18 mouse cellular contexts compared by ENCODE assay signal in genomic region chr10:75293288-75293687, GRCm38 (mm10). TPM values are rescaled to one million over a fixed set of nuclear protein-coding genes. Genes with fewer than 3 reads are reported as not detected.
DNase-seq lines count a peak whose midpoint lies in the region; ATAC-seq and TF ChIP-seq lines count a peak whose summit lies in the region.
"Had no signal": no experiment of that assay in that cellular context is flagged by ENCODE, and none has a peak within 500 bp of the region (broad histone marks: within the 10 kb centered on the region; RNA-seq: fewer than 3 reads in every experiment).

No protein-coding gene starts in this region.

- no peak overlapping the region for H3K4me2 ChIP-seq in liver, embryonic 11.5 days
- H3K4me2 ChIP-seq in liver, embryonic 12.5 days, result no peak overlapping the region
- H3K4me2 ChIP-seq: embryonic facial prominence, embryonic 12.5 days; forebrain, embryonic 13.5 days; forebrain, embryonic 15.5 days had no signal

- H3K9me3 ChIP-seq in heart, embryonic 10.5 days, result no peaks in the 10 kb centered on the region
- H3K9me3 ChIP-seq in liver, embryonic 11.5 days (ENCODE audit: control insufficient read depth, low read length), result no peaks in the 10 kb centered on the region
- H3K9me3 ChIP-seq in liver, embryonic 12.5 days (replicated peaks), result no peaks in the 10 kb centered on the region
- no peaks in the 10 kb centered on the region for H3K9me3 ChIP-seq in MEL (replicated peaks; ENCODE audit: insufficient read depth, low read length)
- H3K9me3 ChIP-seq: embryonic facial prominence, embryonic 10.5 days; embryonic facial prominence, embryonic 12.5 days; forebrain, embryonic 13.5 days; forebrain, embryonic 15.5 days had no signal

- WGBS in heart, embryonic 10.5 days, result 18% methylated on average over 3 of the region's 3 CpGs
- 39% methylated on average over 3 of the region's 3 CpGs for WGBS in liver, embryonic 11.5 days
- 26% methylated on average over 3 of the region's 3 CpGs for WGBS in liver, embryonic 12.5 days (ENCODE audit: insufficient replicate concordance)
- 42% methylated on average over 3 of the region's 3 CpGs for WGBS in thymus, adult 2 months

- no peak for TF ChIP-seq RAD21 in MEL (IDR thresholded peaks at IDR 0.05; ENCODE audit: low read depth, low read length)

- H3K9ac ChIP-seq in liver, embryonic 11.5 days (ENCODE audit: low read depth, low read length), result no peak overlapping the region
- H3K9ac ChIP-seq in liver, embryonic 12.5 days, result no peak overlapping the region
- no peak overlapping the region for H3K9ac ChIP-seq in MEL (ENCODE audit: control insufficient read depth, low read depth, low read length, poor library complexity, severe bottlenecking)
- H3K9ac ChIP-seq: embryonic facial prominence, embryonic 12.5 days; forebrain, embryonic 13.5 days; forebrain, embryonic 15.5 days had no signal

- peaks cover 19% of the 10 kb centered on the region; the same call in 1 of the 2 replicates for H3K4me1 ChIP-seq in heart, embryonic 10.5 days
- 0 out of 2 replicates have a peak, but pooled peaks cover 3% of the 10 kb centered on the region for H3K4me1 ChIP-seq in liver, embryonic 11.5 days (replicated peaks; ENCODE audit: control insufficient read depth, insufficient read depth, low read length)
- H3K4me1 ChIP-seq in liver, embryonic 12.5 days, result peaks cover 28% of the 10 kb centered on the region
- H3K4me1 ChIP-seq in MEL (ENCODE audit: control insufficient read depth in 1 of 2, insufficient read depth in 2 of 2, low read length in 2 of 2), result peaks cover under 1 to 8% of the 10 kb centered on the region in 2 experiments
- H3K4me1 ChIP-seq in thymus, adult 2 months (replicated peaks; ENCODE audit: control insufficient read depth, insufficient read depth, low read length), result peaks cover 9% of the 10 kb centered on the region
- H3K4me1 ChIP-seq: forebrain, embryonic 13.5 days; forebrain, embryonic 15.5 days had no signal

- TF ChIP-seq EP300 in MEL (IDR thresholded peaks at IDR 0.05; ENCODE audit: low read depth in 1 of 2, low read length in 2 of 2), result no peak

- TF ChIP-seq CTCF in MEL (IDR thresholded peaks at IDR 0.05 in 2 of 3, conservative IDR thresholded peaks at IDR 0.05 in 1 of 3; ENCODE audit: control insufficient read depth in 1 of 3, insufficient read depth in 1 of 3, low read depth in 2 of 3, low read length in 3 of 3, poor library complexity in 1 of 3, severe bottlenecking in 1 of 3), result no peak
- TF ChIP-seq CTCF in thymus, adult 2 months (IDR thresholded peaks at IDR 0.05; ENCODE audit: borderline replicate concordance, control insufficient read depth, extremely low read depth, insufficient read depth, low read length, poor library complexity), result no peak

- no peaks in the 10 kb centered on the region for H3K79me2 ChIP-seq in MEL (ENCODE audit: control insufficient read depth, insufficient read depth, low read length, poor library complexity)

- DNase-seq in heart, embryonic 10.5 days (ENCODE audit: low spot score), result peak; percentile 31
- DNase-seq in heart, postnatal 4 days, result no peak
- no peak for DNase-seq in liver, embryonic 11.5 days (ENCODE audit: low spot score)
- DNase-seq in MEL (ENCODE audit: low read depth, low spot score), result no peak
- no peak for DNase-seq in thymus, adult 2 months
- DNase-seq: adrenal gland, adult 8-10 months; adrenal gland, postnatal 14 days; adrenal gland, postnatal 36 days; cerebellum, adult 11-12 months; cerebellum, adult 2 months; cerebellum, adult 9-10 months; cerebellum, postnatal 10 days had no signal

- H3K27ac ChIP-seq in heart, embryonic 10.5 days, result no peak overlapping the region
- no peak overlapping the region for H3K27ac ChIP-seq in liver, embryonic 11.5 days (ENCODE audit: low read depth, low read length)
- no peak overlapping the region for H3K27ac ChIP-seq in liver, embryonic 12.5 days
- no peak overlapping the region for H3K27ac ChIP-seq in MEL (ENCODE audit: control insufficient read depth, low read depth, low read length)
- no peak overlapping the region for H3K27ac ChIP-seq in thymus, adult 2 months (ENCODE audit: control insufficient read depth, insufficient read depth, low read length)
- H3K27ac ChIP-seq: embryonic facial prominence, embryonic 10.5 days; embryonic facial prominence, embryonic 12.5 days; forebrain, embryonic 13.5 days; forebrain, embryonic 15.5 days had no signal

- H3K36me3 ChIP-seq in heart, embryonic 10.5 days, result peaks cover 15% of the 10 kb centered on the region; the same call in 1 of the 2 replicates
- H3K36me3 ChIP-seq in liver, embryonic 11.5 days (ENCODE audit: control insufficient read depth, insufficient read depth, low read length), result 0 out of 2 replicates have a peak, but pooled peaks cover 2% of the 10 kb centered on the region
- peaks cover 17% of the 10 kb centered on the region for H3K36me3 ChIP-seq in liver, embryonic 12.5 days
- H3K36me3 ChIP-seq in MEL (ENCODE audit: control insufficient read depth in 1 of 2, insufficient read depth in 2 of 2, low read length in 2 of 2), result peaks cover 0 to 16% of the 10 kb centered on the region in 2 experiments; a peak in 3 of 4 replicates
- H3K36me3 ChIP-seq in thymus, adult 2 months (ENCODE audit: control insufficient read depth, insufficient read depth, low read length), result 0 out of 2 replicates have a peak, but pooled peaks cover 6% of the 10 kb centered on the region

- no peak overlapping the region for H3K4me3 ChIP-seq in heart, embryonic 10.5 days
- H3K4me3 ChIP-seq in liver, embryonic 11.5 days (ENCODE audit: low read depth, low read length), result no peak overlapping the region
- no peak overlapping the region for H3K4me3 ChIP-seq in liver, embryonic 12.5 days
- no peak overlapping the region for H3K4me3 ChIP-seq in MEL (ENCODE audit: control insufficient read depth in 1 of 2, insufficient read depth in 1 of 2, low read depth in 2 of 2, low read length in 2 of 2)
- H3K4me3 ChIP-seq in thymus, adult 2 months (ENCODE audit: control insufficient read depth, insufficient read depth, low read length), result no peak overlapping the region
- H3K4me3 ChIP-seq: embryonic facial prominence, embryonic 10.5 days; embryonic facial prominence, embryonic 12.5 days; forebrain, embryonic 13.5 days; forebrain, embryonic 15.5 days had no signal

- TF ChIP-seq POLR2A in MEL (IDR thresholded peaks at IDR 0.05; ENCODE audit: control insufficient read depth in 1 of 2, insufficient read depth in 1 of 2, low read depth in 1 of 2, low read length in 2 of 2, poor library complexity in 1 of 2), result no peak
- no peak for TF ChIP-seq POLR2A in thymus, adult 2 months (IDR thresholded peaks at IDR 0.05; ENCODE audit: control insufficient read depth, extremely low read depth, insufficient read depth, low read length, poor library complexity)

- H3K27me3 ChIP-seq in heart, embryonic 10.5 days (ENCODE audit: insufficient read depth, poor library complexity, severe bottlenecking), result no peaks in the 10 kb centered on the region
- H3K27me3 ChIP-seq in liver, embryonic 11.5 days (replicated peaks; ENCODE audit: control insufficient read depth, insufficient read depth, low read length), result no peaks in the 10 kb centered on the region
- H3K27me3 ChIP-seq in liver, embryonic 12.5 days (replicated peaks), result no peaks in the 10 kb centered on the region
- H3K27me3 ChIP-seq in MEL (ENCODE audit: control insufficient read depth in 1 of 2, insufficient read depth in 2 of 2, low read length in 2 of 2), result no peaks in the 10 kb centered on the region
- H3K27me3 ChIP-seq in thymus, adult 2 months (ENCODE audit: control insufficient read depth, insufficient read depth, low read length), result no peaks in the 10 kb centered on the region
- H3K27me3 ChIP-seq: embryonic facial prominence, embryonic 12.5 days; forebrain, embryonic 13.5 days; forebrain, embryonic 15.5 days; Patski had no signal

- ATAC-seq in liver, embryonic 11.5 days (replicated peaks; ENCODE audit: low FRiP score), result peak; percentile 56; the same call in 1 of the 2 replicates
- no peak for ATAC-seq in liver, embryonic 12.5 days
- ATAC-seq: forebrain, embryonic 13.5 days; forebrain, embryonic 15.5 days; Patski had no signal

TF ChIP-seq in MEL, 35 proteins besides CTCF, POLR2A, EP300 and RAD21:
- TF ChIP-seq TCF12 (IDR thresholded peaks at IDR 0.05; ENCODE audit: low read depth, low read length) (no peak), ZMIZ1 (IDR thresholded peaks at IDR 0.05; ENCODE audit: low read depth, low read length) (no peak), BHLHE40 (IDR thresholded peaks at IDR 0.05; ENCODE audit: borderline replicate concordance, low read depth, low read length) (0 out of 2 replicates have a peak, but pooled peaks have one; percentile 9), MAX (IDR thresholded peaks at IDR 0.05; ENCODE audit: low read length) (no peak)
TF ChIP-seq in MEL: peak in this region for 1.

RNA-seq across cellular contexts. Expression of gene Adora2a, which starts 23.4 kb away (rescaled TPM):
- polyA plus RNA-seq in heart, embryonic 10.5 days (2016; fragmentation: Nextera tagmentation; extraction: Ambion mirVana), result 3.5 and 3.6 TPM in 2 replicates
- 10 to 100 TPM; 17.8 to 18.4 TPM for total RNA-seq in heart, postnatal 4 days (2021)
- 5.1 and 6.0 TPM in 2 replicates for polyA plus RNA-seq in liver, embryonic 11.5 days (2014; fragmentation: Nextera tagmentation; extraction: Ambion mirVana)
- 2.3 and 3.1 TPM in 2 replicates for polyA plus RNA-seq in liver, embryonic 12.5 days (2016; fragmentation: Nextera tagmentation; extraction: Ambion mirVana)
- not detected in 2 replicates for total RNA-seq in MEL (2012; rRNA removed)
- under 1 TPM in 1 of 2 experiments, not detected in 1; 0.04 TPM for polyA plus RNA-seq in MEL (2012; ENCODE audit: insufficient read depth in 1 of 2, insufficient read length in 2 of 2, low read depth in 1 of 2, low replicate concordance in 2 of 2, missing spikeins in 1 of 2)
- polyA plus RNA-seq in thymus, adult 2 months (2012; rRNA removed), result 53.4 and 55.4 TPM in 2 replicates
